Mouse (Mus musculus) left cerebral cortex, adult 9 months (tissue): ENCODE data around the gene Gfra1.

Source experiments
- DNase-seq, 2 experiments: peaks; one replicate each; pipeline ENCODE4 v3.0.0; 2022; ENCODE audit warnings: low spot score in 2 of 2

Gfra1 gene

DNA sequence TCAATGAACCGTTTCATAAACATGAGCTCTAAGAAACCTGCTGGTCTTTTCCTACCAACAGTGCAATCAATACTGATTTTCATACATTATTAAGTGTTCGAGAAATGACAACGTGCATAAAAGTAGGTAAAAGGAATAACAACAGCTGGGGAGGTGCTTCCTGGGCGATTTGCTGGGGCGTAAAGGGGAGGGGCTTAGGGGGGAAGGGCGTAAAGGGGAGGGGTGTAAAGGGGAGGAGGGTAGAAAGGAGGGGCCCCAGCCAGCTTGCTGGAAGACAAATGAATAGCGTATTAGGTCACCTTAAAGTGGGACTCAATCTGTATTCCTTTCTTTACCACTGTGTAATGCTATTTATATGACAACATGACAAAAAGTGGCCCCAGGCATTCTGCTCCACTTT, 13.9 kb downstream of the Gfra1 start:
- no peak for DNase-seq

DNA sequence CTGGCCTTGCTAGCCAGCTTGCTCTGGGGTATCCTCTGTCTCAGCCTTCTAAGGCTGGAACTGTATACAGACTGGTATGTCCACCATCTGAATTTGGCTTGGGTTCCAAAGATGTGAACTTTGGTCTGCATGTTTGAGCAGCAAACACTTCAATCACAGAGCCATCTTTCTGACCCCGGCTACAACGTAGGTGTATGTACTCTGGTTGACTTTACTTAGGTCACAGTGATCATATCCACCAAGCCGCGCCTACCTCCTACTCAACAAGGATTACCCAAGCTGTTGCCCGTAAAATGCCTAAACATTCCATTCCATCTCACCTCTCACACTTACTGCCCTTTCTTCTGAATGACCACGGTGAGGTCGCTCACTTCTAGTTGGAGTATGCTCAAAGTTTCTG, 14.5 kb downstream of the Gfra1 start:
- DNase-seq, result no peak

DNA sequence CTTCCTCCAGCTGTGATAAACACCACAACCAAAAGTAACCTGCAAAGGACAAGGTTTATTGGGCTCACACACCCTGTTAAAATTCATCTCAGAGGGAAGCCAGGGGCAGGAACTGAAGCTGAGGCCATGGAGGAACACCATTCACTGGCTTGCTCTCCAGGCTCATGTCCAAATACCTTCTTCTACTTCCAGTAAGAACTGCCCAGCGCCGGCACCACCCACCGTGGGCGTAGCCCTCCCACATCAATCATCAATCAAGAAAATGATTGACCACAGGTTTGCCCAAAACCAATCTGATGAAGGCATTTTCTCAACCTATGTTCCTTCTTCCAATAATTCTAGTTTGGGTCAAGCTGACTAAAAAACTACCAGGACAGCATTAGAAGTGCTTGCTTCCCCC, 16.9 kb downstream of the Gfra1 start:
- no peak for DNase-seq

DNA sequence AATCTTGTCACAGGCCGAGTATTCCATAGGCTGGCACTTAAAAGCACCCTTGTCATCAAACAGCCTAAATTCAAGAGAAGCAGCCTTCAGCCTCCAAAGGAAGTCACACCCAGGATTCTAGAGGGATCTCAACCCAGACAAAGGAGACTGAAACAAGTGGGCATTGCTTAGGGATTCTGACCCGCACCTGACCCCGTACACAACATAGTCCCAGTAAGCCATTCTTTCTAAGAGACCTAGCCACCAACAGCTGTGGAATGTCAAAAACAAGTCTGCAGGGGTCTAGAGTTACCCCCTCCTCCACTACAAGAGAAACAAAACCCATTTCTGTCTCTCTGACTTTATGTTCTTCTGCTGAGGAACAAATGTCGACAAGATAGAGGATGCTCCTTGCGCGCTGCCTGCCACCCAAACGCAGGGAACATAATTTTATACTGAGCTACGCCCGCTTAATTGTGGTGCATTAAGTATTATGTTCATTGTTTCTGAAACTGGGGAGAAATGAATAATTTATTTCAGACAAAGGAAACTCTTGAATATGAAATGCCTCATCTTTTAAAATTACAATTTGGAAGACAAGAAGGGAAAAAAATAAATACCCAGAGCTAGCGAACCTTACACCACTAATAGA, 18.2 kb downstream of the Gfra1 start:
- no peak for DNase-seq

DNA sequence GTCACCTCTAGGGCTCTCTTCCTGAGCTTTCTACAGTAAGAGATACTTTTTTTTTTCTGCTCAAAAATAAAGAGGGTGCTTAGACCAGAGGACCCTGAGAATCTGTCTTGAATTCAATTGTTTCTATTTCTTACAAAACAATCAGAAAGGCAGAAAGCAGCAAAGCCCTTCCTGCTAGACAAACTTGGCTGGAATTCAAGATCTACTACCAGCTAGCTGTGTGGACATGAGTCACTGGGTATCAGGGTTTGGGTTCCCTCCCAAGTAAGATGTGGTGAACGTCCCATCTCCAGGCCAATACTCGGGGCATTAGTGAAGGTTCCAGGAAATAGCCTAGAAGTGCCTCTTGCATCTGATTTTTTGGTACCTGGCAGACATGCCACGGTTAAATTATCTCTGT, 18.8 kb downstream of the Gfra1 start:
- DNase-seq, result no peak

DNA sequence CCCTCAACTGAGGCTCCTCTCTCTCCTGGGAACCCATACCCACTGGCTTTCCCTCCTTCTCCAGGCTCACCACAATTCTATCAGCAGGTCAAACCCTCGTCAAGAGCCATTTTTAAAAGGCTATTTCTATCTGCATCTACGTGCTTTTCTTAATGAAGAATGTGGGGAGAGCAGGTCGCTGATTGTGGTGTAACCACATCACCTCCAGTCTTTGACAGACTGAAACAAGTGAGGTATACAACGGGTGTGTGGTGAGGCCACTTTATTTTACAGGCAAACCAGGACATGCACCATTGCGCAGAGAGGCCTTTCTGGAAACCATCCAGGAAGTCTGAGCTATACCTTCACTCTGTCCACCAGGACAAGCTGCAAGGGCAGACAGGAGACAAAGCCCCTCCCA, 19.8 kb downstream of the Gfra1 start:
- DNase-seq, result no peak

DNA sequence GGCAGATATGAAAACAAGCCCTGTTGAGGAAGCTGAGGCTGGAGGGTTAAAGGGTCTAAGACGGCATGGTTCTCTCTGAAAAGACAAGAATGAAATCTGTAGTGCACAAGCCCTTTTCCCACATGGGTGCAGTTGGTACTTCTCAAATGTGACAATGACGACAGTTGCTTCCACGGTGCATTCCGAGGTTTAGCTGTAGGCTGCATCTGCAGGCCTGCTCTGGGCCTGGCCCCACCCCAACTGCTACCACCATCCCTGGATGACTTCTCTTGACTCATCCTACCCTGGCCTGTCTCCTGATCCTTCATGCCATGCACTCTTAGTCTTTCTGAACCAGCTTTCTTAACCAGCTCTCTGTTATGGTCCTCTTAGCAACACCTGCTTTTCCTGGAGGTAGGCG, 22.9 kb downstream of the Gfra1 start:
- no peak for DNase-seq

DNA sequence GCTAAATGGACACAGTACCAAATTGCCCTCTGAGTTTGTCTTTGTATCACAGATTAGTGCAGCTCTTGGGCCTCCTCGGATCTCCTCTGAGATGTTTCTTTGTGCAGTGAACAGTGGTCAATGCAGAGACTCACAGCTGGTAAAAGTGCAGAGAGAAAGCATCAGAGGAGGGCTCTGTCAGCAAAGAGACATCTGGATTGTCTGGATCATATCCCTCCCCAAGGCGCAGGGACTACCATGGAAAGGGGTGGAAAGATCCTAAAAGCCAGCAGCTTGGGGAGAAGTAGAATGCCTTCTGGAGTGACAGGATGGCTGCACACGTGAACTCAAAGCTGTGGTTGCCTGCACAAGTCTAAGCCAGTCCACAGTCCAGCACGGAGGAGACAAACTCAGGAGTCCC, 27.2 kb downstream of the Gfra1 start:
- no peak for DNase-seq

DNA sequence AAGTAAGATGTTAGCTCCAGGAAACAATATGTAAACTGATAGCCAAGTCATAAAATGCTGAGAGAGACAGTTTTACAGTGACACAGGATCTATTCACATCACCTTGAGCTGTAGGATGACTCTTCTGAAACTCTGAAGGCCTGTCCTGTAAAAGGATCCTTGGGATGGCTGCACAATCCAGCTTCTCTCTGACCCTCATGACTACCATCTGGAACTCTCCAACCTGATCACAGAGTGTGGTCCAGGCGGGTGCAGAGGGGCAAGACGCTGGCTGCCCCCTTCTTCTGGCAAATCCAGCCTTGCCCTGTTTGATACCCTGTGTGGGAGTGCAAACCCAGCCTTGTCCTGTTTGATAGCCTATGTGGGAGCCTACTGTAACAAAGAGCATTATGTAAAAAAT, 28.4 kb downstream of the Gfra1 start:
- no peak for DNase-seq

DNA sequence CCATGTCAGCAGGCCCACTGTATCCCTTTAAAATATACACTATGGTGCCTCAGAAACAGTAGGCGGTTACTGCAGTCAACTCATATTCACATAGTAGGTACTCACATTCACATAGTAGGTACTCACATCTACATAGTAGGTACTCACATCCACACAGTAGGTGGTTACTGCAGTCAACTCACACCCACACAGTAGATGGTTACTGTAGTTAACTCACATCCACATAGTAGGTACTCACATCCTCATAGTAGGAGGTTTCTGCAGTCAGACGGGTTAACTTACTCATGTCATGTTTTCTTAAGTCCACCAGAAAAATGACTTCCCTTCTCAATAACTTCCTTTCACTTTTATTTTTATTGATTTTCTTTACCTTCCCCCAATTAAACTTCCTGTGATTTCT, 30.8 kb downstream of the Gfra1 start:
- DNase-seq, result no peak

DNA sequence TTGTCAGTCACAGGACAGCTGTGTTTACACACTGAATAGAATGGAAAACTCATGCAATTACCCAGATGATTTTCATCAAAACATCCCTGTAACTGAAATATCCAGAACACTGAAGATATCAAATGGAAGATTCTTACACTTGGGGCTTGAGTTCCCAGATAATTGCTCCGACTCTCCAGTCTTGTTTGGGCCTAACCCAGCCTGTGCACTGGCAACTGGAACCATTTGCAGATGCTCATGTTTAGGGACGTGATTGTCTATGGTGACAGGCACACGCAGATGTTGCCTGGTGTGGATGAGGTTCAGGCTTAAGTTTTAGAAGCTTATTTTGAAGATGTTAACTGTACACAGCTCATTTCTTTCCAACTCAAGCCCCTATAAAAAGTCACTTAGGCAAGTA, 31.5 kb downstream of the Gfra1 start:
- DNase-seq, result no peak

DNA sequence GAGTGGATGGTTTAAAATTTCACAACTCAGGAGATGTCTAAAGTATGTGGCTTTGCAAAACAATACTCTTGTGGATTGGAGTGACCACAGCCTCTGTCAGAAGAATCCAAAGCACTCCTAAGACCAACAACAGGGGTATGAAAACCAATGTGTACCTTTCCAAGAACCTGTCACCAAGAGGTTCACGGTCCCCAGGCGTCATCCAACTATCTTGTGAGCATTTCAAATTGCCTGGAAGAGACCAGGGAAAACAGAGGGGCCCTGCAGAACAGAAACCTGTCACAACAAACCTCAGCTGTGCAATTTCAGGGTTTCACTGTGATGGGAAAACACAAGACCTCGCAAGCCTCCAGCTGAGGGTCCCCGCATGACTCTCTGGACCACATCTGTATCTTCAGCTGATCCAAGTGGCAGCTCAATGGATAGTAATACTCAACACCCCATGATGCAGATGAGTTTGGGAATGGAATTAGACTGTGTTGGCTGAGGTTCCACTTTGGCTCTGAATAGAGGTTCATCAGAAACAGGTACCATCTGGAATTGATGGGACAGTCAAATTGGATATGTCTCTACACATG, 32.7 kb downstream of the Gfra1 start:
- no peak for DNase-seq

DNA sequence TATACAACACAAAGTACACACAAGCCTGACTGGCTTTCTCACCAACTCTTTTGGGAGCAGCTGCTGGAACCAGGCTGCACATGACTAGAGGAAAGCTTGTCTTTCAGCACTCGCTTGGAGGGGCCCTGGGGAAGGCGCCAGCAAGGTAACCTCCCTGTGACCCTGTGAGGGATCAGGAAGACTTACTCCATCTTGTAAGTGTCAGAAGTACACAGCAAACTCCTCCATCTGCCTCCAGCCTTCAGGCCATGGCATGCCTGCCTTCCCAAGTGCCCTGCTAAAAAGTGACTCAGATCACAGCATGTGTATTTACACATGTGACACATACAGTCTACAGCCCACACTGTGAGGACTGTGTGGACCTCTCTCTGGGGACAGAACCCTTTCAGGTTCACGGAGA, 36.0 kb downstream of the Gfra1 start:
- no peak for DNase-seq

DNA sequence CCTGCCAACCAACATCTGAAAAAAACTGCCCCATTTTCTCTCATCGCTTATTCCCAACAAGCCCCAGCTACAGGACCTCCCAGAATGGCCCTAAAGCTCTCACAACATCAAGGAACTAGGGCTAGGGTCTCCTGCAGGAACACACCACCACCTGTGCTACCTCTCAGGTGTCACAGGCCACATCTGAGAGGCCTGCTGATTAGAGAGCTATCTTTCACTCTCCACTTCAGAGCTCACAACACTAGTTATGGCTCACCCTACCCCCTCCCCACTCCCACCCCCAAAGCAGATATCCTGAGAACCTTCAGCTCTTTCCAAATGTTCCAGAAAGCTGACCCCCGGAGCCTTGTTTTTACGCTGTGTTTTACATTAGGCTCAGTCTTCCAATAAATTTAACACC, 36.4 kb downstream of the Gfra1 start:
- DNase-seq, result no peak

DNA sequence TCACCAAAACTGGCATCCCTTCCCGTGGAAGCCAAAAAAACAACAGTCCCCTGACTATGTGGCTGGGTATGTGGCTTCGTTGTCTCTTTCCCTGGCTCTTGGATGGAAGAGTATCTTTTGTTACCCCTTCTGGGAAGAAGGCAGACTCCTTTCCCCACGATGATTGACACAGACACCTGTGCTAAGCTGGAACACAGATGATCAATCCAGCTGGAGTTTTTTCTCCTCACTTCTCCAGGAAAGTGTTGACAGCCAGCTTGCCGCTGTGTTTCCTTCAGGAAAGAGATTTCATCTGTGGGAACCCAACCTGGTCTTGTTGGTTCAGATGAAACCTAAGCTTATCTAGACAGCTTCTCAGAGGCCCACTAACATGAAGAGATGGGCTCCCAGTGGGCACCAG, 40.5 kb downstream of the Gfra1 start:
- no peak for DNase-seq

DNA sequence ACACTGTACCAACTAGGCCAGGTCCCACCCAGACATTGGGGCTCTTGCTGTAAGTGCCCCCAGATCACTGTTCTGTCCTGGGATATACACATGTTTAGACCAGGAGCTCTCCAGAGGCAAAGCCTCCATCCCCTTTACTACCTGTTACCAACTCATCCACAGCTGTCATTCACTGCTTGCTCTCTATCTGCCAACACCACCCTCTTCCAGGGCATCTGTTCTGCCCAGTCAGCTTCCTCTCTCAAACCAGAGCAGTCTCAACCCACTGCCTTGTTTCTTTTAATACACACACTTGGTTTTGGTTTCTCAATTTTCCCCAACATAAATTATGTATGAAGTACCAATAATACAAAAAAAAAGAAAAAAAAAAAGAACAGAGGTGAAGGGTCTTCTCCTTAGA, 41.0 kb downstream of the Gfra1 start:
- no peak for DNase-seq

DNA sequence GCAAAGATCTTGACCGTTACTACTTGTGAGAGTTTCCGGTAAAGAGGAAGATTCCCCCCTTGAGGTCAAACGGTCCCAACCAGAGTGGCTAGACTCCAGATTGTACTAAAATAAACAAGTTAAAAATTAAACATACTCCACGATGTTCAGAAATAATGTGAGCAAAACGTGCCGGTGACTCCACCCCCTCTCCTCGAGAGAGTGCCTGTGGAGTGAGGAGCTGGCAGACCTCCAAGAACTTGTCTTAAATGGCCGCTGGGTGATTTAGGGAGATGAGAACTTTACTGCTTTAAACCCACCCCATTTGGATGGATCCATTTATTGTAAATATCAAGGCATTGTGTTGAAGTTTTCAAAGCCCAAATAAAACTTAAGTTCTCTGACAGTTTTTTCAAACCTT, 42.4 kb downstream of the Gfra1 start:
- DNase-seq, result no peak

DNA sequence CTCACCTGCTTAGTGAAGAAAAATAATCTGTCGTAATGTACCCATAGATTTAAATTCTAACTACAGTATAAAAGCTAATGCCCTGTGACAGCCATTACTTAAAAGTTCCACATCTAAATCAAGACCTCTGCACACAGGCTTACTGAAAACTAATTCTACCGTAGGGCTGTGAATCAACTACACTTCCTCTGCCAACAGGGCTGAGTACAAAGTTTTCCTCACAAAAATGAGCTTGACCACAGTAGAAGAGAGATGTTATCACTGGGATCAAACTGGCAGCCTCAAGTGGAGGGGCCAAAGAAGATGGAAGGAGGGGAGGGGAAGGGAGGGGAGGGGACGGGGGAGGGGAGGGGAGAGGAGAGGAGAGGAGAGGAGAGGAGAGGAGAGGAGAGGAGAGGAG, 42.9 kb downstream of the Gfra1 start:
- DNase-seq, result no peak

DNA sequence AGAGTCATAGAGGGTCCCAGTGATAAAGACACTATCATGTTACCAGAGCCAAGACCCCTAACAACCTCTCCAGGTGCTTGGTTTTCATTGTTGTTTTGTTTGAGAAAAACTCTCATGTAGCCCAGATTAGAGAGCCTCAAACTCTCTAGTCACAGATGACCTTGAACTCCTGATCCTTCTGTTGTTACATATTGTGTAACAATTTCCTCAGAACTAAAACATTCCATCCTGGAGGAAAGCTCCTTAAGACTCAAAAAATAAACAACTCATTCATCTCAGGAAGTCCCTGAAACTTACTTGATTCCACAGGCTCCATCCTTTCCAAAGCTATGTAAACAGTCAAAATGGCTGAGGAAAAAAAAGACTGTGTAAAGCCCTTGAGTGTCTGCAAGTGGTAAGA, 49.0 kb downstream of the Gfra1 start:
- DNase-seq, result no peak

DNA sequence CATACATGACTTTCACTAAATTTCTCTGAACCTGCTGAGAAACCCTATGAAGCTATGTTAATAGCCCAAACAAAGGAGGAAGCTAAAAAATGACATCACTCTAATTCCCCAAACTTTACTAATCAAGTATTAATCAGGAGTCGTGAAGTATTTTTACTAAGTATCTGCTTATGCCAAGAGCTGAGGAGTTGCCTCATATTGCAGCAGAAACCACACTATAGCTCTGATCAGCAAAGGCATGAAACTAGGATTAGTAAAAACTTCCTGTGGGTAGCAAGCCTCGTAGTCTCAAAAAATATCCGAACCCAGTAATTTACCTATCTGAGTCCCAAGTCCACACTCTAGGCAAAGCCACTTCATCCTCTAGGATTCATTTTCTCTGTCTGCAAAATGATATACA, 55.5 kb downstream of the Gfra1 start:
- no peak for DNase-seq

DNA sequence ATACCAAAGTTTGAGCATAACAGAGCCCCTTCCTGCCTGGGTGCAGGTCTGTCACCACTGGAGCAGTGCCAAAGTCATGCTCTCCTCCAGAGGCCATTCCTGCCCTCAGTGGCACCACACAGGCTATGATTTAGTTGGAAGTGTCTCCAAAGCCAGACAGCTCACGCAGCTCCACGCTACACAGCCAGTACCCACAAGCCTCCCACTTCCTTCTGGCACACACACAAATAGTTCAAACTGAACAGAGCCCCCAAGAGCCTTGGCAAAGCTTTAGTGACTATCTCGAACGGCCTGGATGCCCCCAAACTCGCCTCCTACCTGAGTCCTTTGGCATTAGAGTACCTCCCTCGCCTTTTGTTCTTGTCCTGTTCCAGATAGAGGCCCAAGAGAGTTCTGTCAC, 56.5 kb downstream of the Gfra1 start:
- no peak for DNase-seq

DNA sequence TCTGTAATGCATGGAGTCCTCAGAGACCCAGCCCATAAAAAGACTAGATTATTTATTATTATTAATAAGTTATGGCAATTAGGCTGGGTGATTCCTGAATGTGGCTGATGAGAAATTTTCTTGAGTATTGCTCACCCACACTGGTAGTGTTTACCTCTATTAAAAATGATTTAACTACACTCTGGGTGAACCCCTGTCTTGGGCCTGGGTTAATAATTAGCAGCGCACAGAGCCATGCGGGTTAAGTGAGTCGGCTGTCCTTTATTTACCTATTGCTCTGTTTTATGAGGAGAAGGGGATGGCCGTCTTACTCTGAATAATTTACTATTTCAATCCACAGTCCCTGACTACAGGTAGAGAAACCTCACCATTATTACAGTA, 59.1 kb downstream of the Gfra1 start:
- DNase-seq, result no peak

DNA sequence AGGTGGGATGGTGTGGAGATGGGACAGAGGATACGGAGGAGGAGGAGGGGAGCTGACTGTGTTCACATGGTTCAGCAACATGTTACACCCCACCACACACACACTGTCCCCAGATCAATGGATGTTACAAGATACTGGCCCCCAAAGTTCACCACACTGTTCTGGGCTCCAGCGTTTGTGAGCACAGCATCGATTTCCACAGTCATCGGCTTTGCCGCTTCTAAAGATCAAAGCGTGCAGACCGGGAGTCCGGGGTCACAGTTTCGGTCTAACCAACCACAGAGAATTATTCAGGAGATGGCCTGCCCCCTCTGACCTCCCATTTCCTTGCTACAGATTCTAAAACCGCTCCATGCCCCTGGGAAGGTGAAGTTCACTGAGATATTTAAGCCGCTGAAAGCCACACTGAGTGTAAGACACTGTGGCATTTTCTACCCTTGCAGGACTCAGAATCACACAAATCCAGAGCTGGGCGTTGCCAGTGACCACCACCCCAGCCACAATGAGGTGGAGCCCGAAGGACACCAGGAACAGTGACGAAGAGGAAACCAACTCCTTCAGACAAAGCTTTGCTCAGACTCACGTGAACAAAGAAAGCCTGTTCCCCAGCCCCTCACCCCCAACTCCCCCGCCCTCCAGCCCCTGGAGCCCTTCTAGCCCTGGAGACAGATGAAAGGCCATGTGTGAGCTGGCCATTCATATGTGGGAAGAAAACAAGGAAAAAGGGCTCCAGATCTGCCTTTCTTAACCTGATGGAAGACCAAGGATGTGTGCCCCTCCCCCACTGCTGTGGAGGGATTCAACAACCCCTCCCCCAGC, 59.7 kb downstream of the Gfra1 start:
- no peak for DNase-seq

DNA sequence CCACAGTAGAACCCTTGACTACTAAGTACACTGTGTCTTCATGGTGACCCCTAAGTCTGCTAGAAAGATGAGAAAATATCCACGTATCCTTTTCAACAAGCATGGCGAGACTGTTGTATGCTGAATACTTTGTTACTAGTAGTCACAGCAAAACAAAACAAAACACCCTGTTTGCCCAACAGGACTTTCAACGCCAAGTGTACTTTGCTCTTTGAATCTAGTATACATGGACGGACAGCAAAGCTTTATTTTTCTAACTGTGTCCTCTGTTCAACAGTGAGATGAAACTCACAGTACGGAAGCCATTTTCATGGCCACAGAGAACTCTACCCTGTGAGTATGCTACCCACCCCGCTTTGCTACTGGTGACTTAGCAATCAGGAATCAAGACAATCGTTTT, 62.6 kb downstream of the Gfra1 start:
- no peak for DNase-seq
